Mouse (Mus musculus): ENCODE measurements at regions not wholly inside any gene's neighbourhood (a gene's known extent, or its start where the extent isn't known, plus 50 kb on each side); places are given as distances from the start of the nearest gene placed in this dataset.
A peak's percentile ranks its signal among the peaks of the same experiment; 100 is the strongest.

GRCm38 (mm10) chr3:17324816-17325215 is 623.4 kb upstream of the Cypt12 start:
- H3K4me3 ChIP-seq (replicated peaks) = no peak overlapping the region
- 24% methylated on average over 7 of the region's 7 CpGs for WGBS

GRCm38 (mm10) chr3:17325821-17326220 is 622.4 kb upstream of the Cypt12 start:
- peak; percentile 7; the same call in 1 of the 2 replicates for ATAC-seq
- Histone ChIP-seq H3K9me3 (no peaks in the 10 kb centered on the region), H3K9ac (replicated peaks) (peak overlapping the region; percentile 62), H3K4me1 (replicated peaks) (peaks cover 75% of the 10 kb centered on the region), H3K36me3 (no peaks in the 10 kb centered on the region), H3K4me2 (replicated peaks) (peak overlapping the region; percentile 42), H3K27ac (peak overlapping the region; percentile 92), H3K4me3 (replicated peaks) (peak overlapping the region; percentile 8; the same call in 1 of the 2 replicates), H3K27me3 (no peaks in the 10 kb centered on the region)
- 34% methylated on average over 2 of the region's 2 CpGs for WGBS

More at GRCm38 (mm10) chr3:17324816-17325215, 623.4 kb upstream of the Cypt12 start:
- H3K9me3 ChIP-seq = no peaks in the 10 kb centered on the region
- peak overlapping the region; percentile 30 for H3K4me2 ChIP-seq (replicated peaks)
- H3K36me3 ChIP-seq = no peaks in the 10 kb centered on the region
- no peaks in the 10 kb centered on the region for H3K27me3 ChIP-seq
- peaks cover 72% of the 10 kb centered on the region for H3K4me1 ChIP-seq (replicated peaks)
- H3K9ac ChIP-seq (replicated peaks) = peak overlapping the region; percentile 62; the same call in 1 of the 2 replicates
- 0 out of 2 replicates have a peak, but pooled peaks have one; percentile 5 for ATAC-seq
- peak overlapping the region; percentile 92 for H3K27ac ChIP-seq

GRCm38 (mm10) chr3:17326292-17326691 is 621.9 kb upstream of the Cypt12 start:
- no peaks in the 10 kb centered on the region for H3K36me3 ChIP-seq
- 30% methylated on average over 8 of the region's 8 CpGs for WGBS
- peak; percentile 65 for ATAC-seq
- H3K27me3 ChIP-seq = no peaks in the 10 kb centered on the region
- H3K9ac ChIP-seq (replicated peaks) = peak overlapping the region; percentile 62; the same call in 1 of the 2 replicates
- peak overlapping the region; percentile 11; the same call in 1 of the 2 replicates for H3K4me3 ChIP-seq (replicated peaks)
- peaks cover 77% of the 10 kb centered on the region for H3K4me1 ChIP-seq (replicated peaks)
- H3K27ac ChIP-seq = peak overlapping the region; percentile 92
- peak overlapping the region; percentile 42 for H3K4me2 ChIP-seq (replicated peaks)
- H3K9me3 ChIP-seq = no peaks in the 10 kb centered on the region

- Histone ChIP-seq H3K27me3 (no peaks in the 10 kb centered on the region), H3K9me3 (no peaks in the 10 kb centered on the region), H3K9ac (replicated peaks) (peak overlapping the region; percentile 44), H3K4me3 (replicated peaks) (0 out of 2 replicates have a peak overlapping the region, but pooled peaks have one; percentile 11), H3K27ac (peak overlapping the region; percentile 92), H3K4me2 (replicated peaks) (peak overlapping the region; percentile 42), H3K36me3 (no peaks in the 10 kb centered on the region), H3K4me1 (replicated peaks) (peaks cover 74% of the 10 kb centered on the region)
- 45% methylated on average over 4 of the region's 4 CpGs for WGBS
- ATAC-seq = peak; percentile 32
Measured at GRCm38 (mm10) chr3:17326774-17327173, 621.4 kb upstream of the Cypt12 start.

- peak; percentile 72 for ATAC-seq
- Histone ChIP-seq H3K4me3 (replicated peaks) (peak overlapping the region; percentile 5; the same call in 1 of the 2 replicates), H3K27ac (peak overlapping the region; percentile 85), H3K27me3 (no peaks in the 10 kb centered on the region), H3K36me3 (no peaks in the 10 kb centered on the region), H3K4me1 (replicated peaks) (peaks cover 67% of the 10 kb centered on the region), H3K4me2 (replicated peaks) (peak overlapping the region; percentile 37), H3K9ac (replicated peaks) (peak overlapping the region; percentile 56), H3K9me3 (no peaks in the 10 kb centered on the region)
- 37% methylated on average over 4 of the region's 4 CpGs for WGBS
Measured at GRCm38 (mm10) chr3:17327706-17328105, 620.5 kb upstream of the Cypt12 start.

GRCm38 (mm10) chr3:17329411-17329810 is 618.8 kb upstream of the Cypt12 start:
- Histone ChIP-seq H3K9ac (replicated peaks) (peak overlapping the region; percentile 56), H3K4me2 (replicated peaks) (no peak overlapping the region), H3K4me3 (replicated peaks) (no peak overlapping the region), H3K4me1 (replicated peaks) (peaks cover 55% of the 10 kb centered on the region), H3K36me3 (no peaks in the 10 kb centered on the region), H3K27ac (peak overlapping the region; percentile 85), H3K9me3 (no peaks in the 10 kb centered on the region), H3K27me3 (no peaks in the 10 kb centered on the region)
- ATAC-seq = no peak
- WGBS = 30% methylated on average over 4 of the region's 4 CpGs

GRCm38 (mm10) chr3:17330429-17331373 is 617.5 kb upstream of the Cypt12 start:
- Histone ChIP-seq H3K9me3 (no peaks in the 10 kb centered on the region), H3K27me3 (no peaks in the 10 kb centered on the region), H3K27ac (peak overlapping the region; percentile 85), H3K4me3 (replicated peaks) (no peak overlapping the region), H3K9ac (replicated peaks) (peak overlapping the region; percentile 34), H3K36me3 (no peaks in the 10 kb centered on the region), H3K4me1 (replicated peaks) (peaks cover 42% of the 10 kb centered on the region), H3K4me2 (replicated peaks) (no peak overlapping the region)
- no peak for ATAC-seq
- WGBS = 37% methylated on average over 6 of the region's 6 CpGs

- Histone ChIP-seq H3K9me3 (no peaks in the 10 kb centered on the region), H3K27me3 (no peaks in the 10 kb centered on the region), H3K4me3 (replicated peaks) (no peak overlapping the region), H3K27ac (no peak overlapping the region), H3K36me3 (no peaks in the 10 kb centered on the region), H3K4me2 (replicated peaks) (no peak overlapping the region), H3K9ac (replicated peaks) (no peak overlapping the region), H3K4me1 (replicated peaks) (no peaks in the 10 kb centered on the region)
- WGBS = 94% methylated on average over 3 of the region's 3 CpGs
- no peak for ATAC-seq
Measured at GRCm38 (mm10) chr3:17360253-17360652, 588.0 kb upstream of the Cypt12 start.

Measured in midbrain, embryonic 13.5 days (tissue).